Mouse (Mus musculus): ENCODE measurements around the gene Pcdh9.

Pcdh9 gene

GRCm38 (mm10) chr14:93354150-93354549, 536.3 kb downstream of the Pcdh9 start:
- DNase-seq, result no peak

GRCm38 (mm10) chr14:93350906-93351305, 539.6 kb downstream of the Pcdh9 start:
- peak; percentile 71 for DNase-seq

GRCm38 (mm10) chr14:93349166-93349565, 541.3 kb downstream of the Pcdh9 start:
- no peak for DNase-seq

GRCm38 (mm10) chr14:93347031-93347430, 543.4 kb downstream of the Pcdh9 start:
- no peak for DNase-seq

GRCm38 (mm10) chr14:93342781-93343180, 547.7 kb downstream of the Pcdh9 start:
- DNase-seq, result no peak

GRCm38 (mm10) chr14:93341390-93341789, 549.1 kb downstream of the Pcdh9 start:
- DNase-seq, result no peak

- DNase-seq, result no peak
Observed at GRCm38 (mm10) chr14:93329247-93329646, 561.2 kb downstream of the Pcdh9 start.

GRCm38 (mm10) chr14:93317393-93317792, 573.1 kb downstream of the Pcdh9 start:
- no peak for DNase-seq

- DNase-seq, result no peak
Observed at GRCm38 (mm10) chr14:93288361-93288760, 602.1 kb downstream of the Pcdh9 start.

GRCm38 (mm10) chr14:93287642-93288041, 602.8 kb downstream of the Pcdh9 start:
- no peak for DNase-seq

GRCm38 (mm10) chr14:93285136-93285535, 605.3 kb downstream of the Pcdh9 start:
- DNase-seq, result no peak

- DNase-seq, result no peak
Observed at GRCm38 (mm10) chr14:93284009-93284408, 606.5 kb downstream of the Pcdh9 start.

- DNase-seq, result no peak
Observed at GRCm38 (mm10) chr14:93275661-93276060, 614.8 kb downstream of the Pcdh9 start.

GRCm38 (mm10) chr14:93274767-93275166, 615.7 kb downstream of the Pcdh9 start:
- DNase-seq, result no peak

GRCm38 (mm10) chr14:93253411-93253810, 637.1 kb downstream of the Pcdh9 start:
- no peak for DNase-seq

GRCm38 (mm10) chr14:93240263-93240662, 650.2 kb downstream of the Pcdh9 start:
- DNase-seq, result no peak

- DNase-seq, result no peak
Observed at GRCm38 (mm10) chr14:93234333-93234732, 656.1 kb downstream of the Pcdh9 start.

- no peak for DNase-seq
Observed at GRCm38 (mm10) chr14:93233599-93233998, 656.9 kb downstream of the Pcdh9 start.

GRCm38 (mm10) chr14:93214846-93215245, 675.6 kb downstream of the Pcdh9 start:
- DNase-seq, result peak; percentile 74

- no peak for DNase-seq
Observed at GRCm38 (mm10) chr14:93199791-93200190, 690.7 kb downstream of the Pcdh9 start.

- no peak for DNase-seq
Observed at GRCm38 (mm10) chr14:93182606-93183491, 707.6 kb downstream of the Pcdh9 start.

- no peak for DNase-seq
Observed at GRCm38 (mm10) chr14:93169201-93169600, 721.3 kb downstream of the Pcdh9 start.

- no peak for DNase-seq
Observed at GRCm38 (mm10) chr14:93168367-93168766, 722.1 kb downstream of the Pcdh9 start.

GRCm38 (mm10) chr14:93143414-93143813, 747.1 kb downstream of the Pcdh9 start:
- no peak for DNase-seq

- DNase-seq, result no peak
Observed at GRCm38 (mm10) chr14:93142076-93142475, 748.4 kb downstream of the Pcdh9 start.

All from right cerebral cortex, adult 18-20 months (tissue).